Mouse (Mus musculus): ENCODE data around the gene Zg16. TPM values are rescaled to one million over a fixed set of nuclear protein-coding genes. Genes with fewer than 3 reads are reported as not detected.
A peak's percentile ranks its signal among the peaks of the same experiment; 100 is the strongest.
"Not testable (repeated sequence)": the region's sequence is repeated elsewhere in the genome, so short reads cannot be mapped to it uniquely, and the experiment has no call there.

Gene Zg16
- polyA plus RNA-seq, 1 experiment from 2014 or later, result not detected

DNA sequence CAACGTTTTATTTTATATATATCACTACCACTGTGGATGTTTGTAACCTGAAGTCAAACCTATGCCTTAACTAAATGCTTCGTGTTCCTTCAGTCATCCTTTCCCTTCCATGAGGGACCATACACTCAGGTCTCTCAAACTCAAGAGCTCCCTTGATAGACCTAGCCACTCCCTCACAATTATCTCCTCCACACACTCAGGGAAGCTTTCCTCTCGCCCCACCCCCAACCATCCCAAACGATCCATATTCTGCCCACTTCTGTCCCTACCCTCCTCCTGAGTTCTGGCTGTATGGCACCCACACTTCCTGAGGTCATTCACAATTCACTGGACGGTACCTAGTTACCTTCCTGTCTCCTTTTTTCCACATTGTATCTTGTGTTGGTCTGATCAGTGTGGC, 11.4 kb upstream of the Zg16 start:
- Histone ChIP-seq H3K4me2 (ENCODE audit: low read depth, low read length, severe bottlenecking) (no peak overlapping the region), H3K36me3 (ENCODE audit: control insufficient read depth, insufficient read depth, low read length) (no peaks in the 10 kb centered on the region), H3K4me1 (replicated peaks; ENCODE audit: control insufficient read depth, insufficient read depth, low read length) (no peaks in the 10 kb centered on the region), H3K9me3 (ENCODE audit: control insufficient read depth, low read length) (no peaks in the 10 kb centered on the region), H3K27ac (ENCODE audit: low read depth, low read length) (no peak overlapping the region), H3K9ac (ENCODE audit: low read length) (no peak overlapping the region), H3K27me3 (ENCODE audit: control insufficient read depth, insufficient read depth, low read length) (no peaks in the 10 kb centered on the region), H3K4me3 (ENCODE audit: low read depth, low read length) (no peak overlapping the region)
- WGBS, result 85% methylated on average over 5 of the region's 5 CpGs
- no peak for DNase-seq (ENCODE audit: low spot score)
- no peak for ATAC-seq (replicated peaks; ENCODE audit: low FRiP score)

DNA sequence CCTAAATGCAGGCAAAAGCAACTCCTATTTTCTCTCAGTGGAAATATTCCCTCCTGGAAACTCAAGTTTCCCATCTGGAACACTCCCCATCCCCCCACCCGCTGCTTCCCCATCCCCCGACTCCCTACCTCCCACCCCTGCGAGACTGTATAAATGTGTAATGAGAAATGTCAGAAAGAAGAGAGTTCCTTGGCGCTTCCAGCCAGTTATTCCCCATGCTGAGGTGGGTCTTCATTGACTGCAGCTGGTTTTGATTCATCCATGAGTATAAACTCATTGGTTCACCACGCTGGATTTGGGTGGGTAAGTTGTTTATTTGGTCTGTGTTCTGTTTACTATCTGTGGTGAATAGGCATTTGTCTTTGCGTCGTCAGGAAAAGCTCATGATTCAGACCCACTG, 9.3 kb upstream of the Zg16 start:
- Histone ChIP-seq H3K36me3 (ENCODE audit: control insufficient read depth, insufficient read depth, low read length) (no peaks in the 10 kb centered on the region), H3K9ac (ENCODE audit: low read length) (no peak overlapping the region), H3K27ac (ENCODE audit: low read depth, low read length) (no peak overlapping the region), H3K4me3 (ENCODE audit: low read depth, low read length) (no peak overlapping the region), H3K9me3 (ENCODE audit: control insufficient read depth, low read length) (no peaks in the 10 kb centered on the region), H3K4me2 (ENCODE audit: low read depth, low read length, severe bottlenecking) (no peak overlapping the region), H3K4me1 (replicated peaks; ENCODE audit: control insufficient read depth, insufficient read depth, low read length) (no peaks in the 10 kb centered on the region), H3K27me3 (ENCODE audit: control insufficient read depth, insufficient read depth, low read length) (no peaks in the 10 kb centered on the region)
- 80% methylated on average over 7 of the region's 7 CpGs for WGBS
- ATAC-seq (replicated peaks; ENCODE audit: low FRiP score), result no peak
- DNase-seq (ENCODE audit: low spot score), result no peak

DNA sequence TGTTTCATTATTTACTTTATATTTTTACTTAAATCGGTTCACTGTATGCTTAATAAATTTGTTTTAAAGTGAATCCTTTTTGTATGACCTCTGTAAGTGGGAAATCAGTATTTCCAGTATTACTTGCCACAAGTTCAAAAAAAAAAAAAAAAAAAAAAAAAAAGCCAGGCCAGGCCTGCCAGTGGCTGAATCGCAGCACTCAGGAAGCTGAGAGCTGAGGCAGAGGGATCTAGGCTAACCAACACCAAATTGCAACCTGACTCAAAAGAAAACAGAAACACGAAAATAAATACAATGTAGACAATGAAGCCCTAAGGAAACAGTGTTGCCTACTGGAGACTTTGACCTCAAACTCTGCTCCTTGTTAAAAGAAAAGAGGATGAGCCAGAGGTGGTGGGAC, 6.8 kb upstream of the Zg16 start:
- 86% methylated on average over 3 of the region's 3 CpGs for WGBS
- no peaks in the 10 kb centered on the region for H3K36me3 ChIP-seq (ENCODE audit: control insufficient read depth, insufficient read depth, low read length)
- no peak for ATAC-seq (replicated peaks; ENCODE audit: low FRiP score)
- DNase-seq (ENCODE audit: low spot score), result no peak
- H3K27ac ChIP-seq (ENCODE audit: low read depth, low read length), result no peak overlapping the region
- no peaks in the 10 kb centered on the region for H3K9me3 ChIP-seq (ENCODE audit: control insufficient read depth, low read length)
- no peaks in the 10 kb centered on the region for H3K27me3 ChIP-seq (ENCODE audit: control insufficient read depth, insufficient read depth, low read length)
- H3K4me1 ChIP-seq (replicated peaks; ENCODE audit: control insufficient read depth, insufficient read depth, low read length), result no peaks in the 10 kb centered on the region; the same call in 1 of the 2 replicates
- H3K9ac ChIP-seq (ENCODE audit: low read length), result no peak overlapping the region
- H3K4me3 ChIP-seq (ENCODE audit: low read depth, low read length), result no peak overlapping the region
- no peak overlapping the region for H3K4me2 ChIP-seq (ENCODE audit: low read depth, low read length, severe bottlenecking)

DNA sequence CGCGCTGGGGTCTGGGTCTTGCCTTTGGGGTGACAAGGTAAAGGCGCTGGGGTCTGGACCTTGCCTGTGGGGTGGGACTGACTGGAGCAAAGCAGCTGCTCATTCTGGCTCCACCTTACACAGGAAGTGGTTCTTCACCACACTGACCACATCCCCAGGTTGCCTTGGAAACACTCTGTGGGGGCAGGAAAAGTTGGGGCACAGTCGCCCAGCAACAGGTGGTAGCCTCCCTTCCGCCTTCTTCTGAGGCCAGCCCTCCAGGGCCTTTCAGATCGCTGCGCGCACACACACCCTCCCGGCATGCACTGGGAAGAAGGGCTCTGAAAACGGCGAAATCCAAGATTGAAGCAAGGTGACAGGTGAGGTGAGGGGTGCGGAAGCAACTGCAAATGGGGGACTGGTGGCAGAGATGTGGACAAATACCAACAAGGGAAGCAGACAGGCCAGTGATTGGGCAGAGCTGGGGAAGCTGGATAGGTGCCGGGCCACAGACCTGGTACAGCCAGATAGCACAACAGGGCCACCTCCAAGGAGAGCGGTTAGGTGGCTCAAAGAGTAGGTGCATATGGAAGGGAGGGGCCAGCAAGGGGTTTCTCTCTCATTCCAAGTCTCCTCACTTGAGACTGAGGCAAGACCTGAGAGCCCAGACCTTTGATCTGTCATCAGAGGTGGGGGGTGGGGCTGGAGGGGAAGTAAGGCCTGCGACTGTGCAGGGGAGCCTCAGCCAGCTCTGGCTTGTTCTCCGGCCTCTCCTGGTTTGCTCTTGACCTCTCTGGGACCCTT, 4.2 kb upstream of the Zg16 start, which contains the start of gene AI467606:
Gene AI467606 (plus strand): TSS at position 246 of the 783 bp plus-strand sequence.
- H3K27ac ChIP-seq (ENCODE audit: low read depth, low read length), result no peak within 1 kb of the TSS
- peak; percentile 55 for DNase-seq (ENCODE audit: low spot score)
- ATAC-seq (replicated peaks; ENCODE audit: low FRiP score), result no peak

DNA sequence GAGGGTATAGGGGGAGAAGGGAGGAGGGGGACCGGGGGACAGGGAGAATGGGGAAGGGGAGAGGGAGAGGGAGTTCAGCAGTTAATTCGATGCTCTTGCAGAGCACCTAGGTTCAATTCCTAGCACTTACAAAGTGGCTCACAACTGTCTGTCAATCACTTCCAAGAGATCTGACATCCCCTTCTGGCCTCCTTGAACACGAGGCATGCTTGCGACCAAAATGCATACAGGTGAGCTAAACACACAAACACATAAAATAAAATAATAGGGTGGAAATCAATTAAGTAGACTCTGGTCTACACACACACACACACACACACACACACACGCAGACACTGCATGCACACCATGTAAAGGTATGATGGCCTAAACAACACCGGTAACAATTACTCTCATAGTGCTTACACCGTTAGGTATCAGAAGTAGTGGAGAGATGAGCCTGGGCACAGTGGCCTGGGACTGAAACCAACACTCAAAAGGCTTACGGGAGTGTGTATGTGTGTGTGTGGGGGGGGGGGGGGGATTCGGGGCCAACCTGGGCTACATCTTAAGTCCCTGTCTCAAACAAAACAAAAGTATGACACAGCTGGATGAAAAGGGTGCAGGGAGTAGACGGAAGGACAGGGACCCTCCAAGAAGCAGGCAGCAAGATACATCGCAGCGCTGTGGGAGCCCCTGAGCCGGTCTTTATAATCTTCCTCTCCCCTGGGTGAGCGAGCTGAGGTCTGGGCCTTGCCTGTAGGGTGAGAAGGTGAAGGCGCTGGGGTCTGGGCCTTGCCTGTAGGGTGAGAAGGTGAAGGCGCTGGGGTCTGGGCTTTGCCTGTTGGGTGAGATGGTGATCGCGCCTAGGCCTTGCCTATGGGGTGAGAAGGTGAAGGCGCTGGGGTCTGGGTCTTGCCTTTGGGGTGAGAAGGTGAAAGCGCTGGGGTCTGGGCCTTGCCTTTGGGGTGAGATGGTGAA, 3.3 kb upstream of the Zg16 start:
- DNase-seq (ENCODE audit: low spot score) (no peak), ATAC-seq (replicated peaks; ENCODE audit: low FRiP score) (no peak)
- no peaks in the 10 kb centered on the region for H3K27me3 ChIP-seq (ENCODE audit: control insufficient read depth, insufficient read depth, low read length)
- no peaks in the 10 kb centered on the region; the same call in 1 of the 2 replicates for H3K4me1 ChIP-seq (replicated peaks; ENCODE audit: control insufficient read depth, insufficient read depth, low read length)
- H3K9me3 ChIP-seq (ENCODE audit: control insufficient read depth, low read length), result no peaks in the 10 kb centered on the region
- H3K9ac ChIP-seq (ENCODE audit: low read length), result no peak overlapping the region
- H3K36me3 ChIP-seq (ENCODE audit: control insufficient read depth, insufficient read depth, low read length), result no peaks in the 10 kb centered on the region
- no peak overlapping the region for H3K27ac ChIP-seq (ENCODE audit: low read depth, low read length)
- no peak overlapping the region for H3K4me3 ChIP-seq (ENCODE audit: low read depth, low read length)
- H3K4me2 ChIP-seq (ENCODE audit: low read depth, low read length, severe bottlenecking), result no peak overlapping the region
- whole genome bisulfite sequencing, result 87% methylated on average over 20 of the region's 20 CpGs

More for the DNA sequence above, 4.2 kb upstream of the Zg16 start, which contains the start of gene AI467606:
- Histone ChIP-seq H3K27me3 (ENCODE audit: control insufficient read depth, insufficient read depth, low read length) (no peaks in the 10 kb centered on the region), H3K4me2 (ENCODE audit: low read depth, low read length, severe bottlenecking) (no peak within 1 kb of the TSS), H3K4me3 (ENCODE audit: low read depth, low read length) (no peak within 1 kb of the TSS), H3K36me3 (ENCODE audit: control insufficient read depth, insufficient read depth, low read length) (no peaks in the 10 kb centered on the region), H3K4me1 (replicated peaks; ENCODE audit: control insufficient read depth, insufficient read depth, low read length) (no peaks in the 10 kb centered on the region; the same call in 1 of the 2 replicates), H3K9ac (ENCODE audit: low read length) (no peak within 1 kb of the TSS), H3K9me3 (ENCODE audit: control insufficient read depth, low read length) (no peaks in the 10 kb centered on the region)
- 80% methylated on average over 16 of the region's 16 CpGs for WGBS

DNA sequence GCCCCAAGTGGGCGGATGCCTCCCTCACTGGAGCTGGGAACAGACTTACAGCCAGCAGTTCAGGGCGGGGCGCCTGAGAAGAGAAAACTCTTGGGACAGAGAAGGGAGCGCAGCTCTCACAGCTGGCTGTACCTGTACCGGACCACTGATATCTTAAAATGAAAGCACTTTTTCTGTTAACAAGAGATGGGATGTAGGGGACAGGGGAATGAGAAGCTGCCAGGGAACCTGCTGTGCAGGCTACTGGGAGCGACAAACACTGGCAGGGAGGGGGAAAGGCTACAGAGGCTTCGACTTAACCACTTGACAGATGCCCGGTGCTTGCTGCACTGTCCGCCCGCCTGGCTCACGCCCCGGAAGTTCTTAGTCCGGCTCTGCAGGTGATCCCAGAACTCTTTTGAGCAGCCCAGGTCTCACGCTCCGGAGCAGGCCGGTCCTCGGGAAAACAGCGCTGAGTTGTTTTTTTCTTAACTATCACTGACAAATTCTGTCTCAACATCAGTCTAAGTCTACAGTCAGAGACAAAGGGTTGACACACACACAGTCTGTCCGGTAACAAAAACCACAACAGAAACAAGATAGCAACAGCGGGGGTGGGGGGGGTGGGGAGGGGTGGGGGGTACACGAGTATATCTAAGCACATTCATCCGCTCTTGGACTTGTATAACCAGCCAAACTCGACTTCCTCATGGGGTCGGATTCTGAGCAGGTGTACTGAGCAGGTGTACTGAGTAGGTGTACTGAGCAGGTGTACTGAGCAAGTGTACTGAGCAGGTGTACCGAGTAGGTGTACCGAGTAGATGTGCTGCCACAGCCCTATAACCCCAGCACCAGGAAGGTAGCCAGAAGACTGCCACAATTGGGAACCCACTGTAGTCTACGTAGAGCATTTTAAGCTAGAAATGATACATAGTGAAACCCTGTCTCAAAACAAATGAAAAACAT, 2.0 kb upstream of the Zg16 start:
- Histone ChIP-seq H3K27me3 (ENCODE audit: control insufficient read depth, insufficient read depth, low read length) (no peaks in the 10 kb centered on the region), H3K9ac (ENCODE audit: low read length) (peak overlapping the region; percentile 4; the same call in 1 of the 2 replicates), H3K9me3 (ENCODE audit: control insufficient read depth, low read length) (no peaks in the 10 kb centered on the region), H3K4me2 (ENCODE audit: low read depth, low read length, severe bottlenecking) (peak overlapping the region; percentile 39), H3K4me1 (replicated peaks; ENCODE audit: control insufficient read depth, insufficient read depth, low read length) (no peaks in the 10 kb centered on the region; the same call in 1 of the 2 replicates), H3K36me3 (ENCODE audit: control insufficient read depth, insufficient read depth, low read length) (no peaks in the 10 kb centered on the region), H3K27ac (ENCODE audit: low read depth, low read length) (no peak overlapping the region), H3K4me3 (ENCODE audit: low read depth, low read length) (peak overlapping the region; percentile 4; the same call in 1 of the 2 replicates)
- ATAC-seq (replicated peaks; ENCODE audit: low FRiP score), result no peak
- DNase-seq (ENCODE audit: low spot score), result peak; percentile 54
- 22% methylated on average over 27 of the region's 27 CpGs for WGBS

DNA sequence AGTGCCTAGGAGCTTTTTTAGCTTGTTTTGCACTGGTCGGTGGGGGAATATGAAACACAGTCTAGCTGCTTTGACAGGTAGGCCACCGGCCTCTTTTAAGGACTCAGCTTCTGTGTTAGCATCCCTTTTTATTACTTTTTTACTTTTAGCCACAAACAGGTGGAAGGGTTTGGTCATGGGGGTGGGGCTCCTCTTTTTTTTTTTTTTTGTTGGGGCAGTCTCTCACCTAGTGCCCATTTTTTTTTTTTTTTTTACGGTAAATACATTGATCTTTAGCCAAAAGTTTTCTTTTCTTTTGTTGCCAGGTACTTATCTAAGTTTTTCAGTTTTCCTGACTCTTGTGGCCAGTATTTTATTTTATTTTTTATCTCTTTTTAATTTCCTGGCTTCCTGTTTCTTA, 955 bp upstream of the Zg16 start:
- Histone ChIP-seq H3K4me3 (ENCODE audit: low read depth, low read length) (no peak overlapping the region), H3K4me2 (ENCODE audit: low read depth, low read length, severe bottlenecking) (no peak overlapping the region), H3K9ac (ENCODE audit: low read length) (no peak overlapping the region), H3K9me3 (ENCODE audit: control insufficient read depth, low read length) (no peaks in the 10 kb centered on the region), H3K36me3 (ENCODE audit: control insufficient read depth, insufficient read depth, low read length) (no peaks in the 10 kb centered on the region), H3K27me3 (ENCODE audit: control insufficient read depth, insufficient read depth, low read length) (no peaks in the 10 kb centered on the region), H3K27ac (ENCODE audit: low read depth, low read length) (no peak overlapping the region), H3K4me1 (replicated peaks; ENCODE audit: control insufficient read depth, insufficient read depth, low read length) (no peaks in the 10 kb centered on the region; the same call in 1 of the 2 replicates)
- WGBS, result 94% methylated on average over 3 of the region's 3 CpGs
- ATAC-seq (replicated peaks; ENCODE audit: low FRiP score), result no peak
- no peak for DNase-seq (ENCODE audit: low spot score)

DNA sequence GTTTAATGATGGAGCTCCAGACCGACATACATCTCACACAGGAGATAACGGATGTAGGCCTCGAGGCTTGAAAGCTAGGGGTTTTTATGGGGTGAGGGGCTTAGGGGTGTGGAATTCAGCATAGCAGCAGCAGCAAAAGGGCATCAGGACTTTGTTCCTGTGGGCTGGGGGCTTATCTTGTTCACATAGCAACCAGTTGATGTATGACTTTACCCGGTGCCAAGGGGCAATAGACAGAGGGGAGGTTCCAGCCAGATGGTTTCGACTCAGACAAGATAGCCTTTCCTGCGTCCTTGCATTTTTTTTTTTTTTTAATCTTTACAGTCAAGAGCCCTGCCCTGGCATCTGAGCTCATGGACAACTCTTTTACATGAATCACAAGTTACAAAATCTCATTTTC, 1.4 kb downstream of the Zg16 start:
- H3K9ac ChIP-seq (ENCODE audit: low read length); H3K4me3 ChIP-seq (ENCODE audit: low read depth, low read length); H3K9me3 ChIP-seq (ENCODE audit: control insufficient read depth, low read length); H3K4me2 ChIP-seq (ENCODE audit: low read depth, low read length, severe bottlenecking); H3K27me3 ChIP-seq (ENCODE audit: control insufficient read depth, insufficient read depth, low read length); H3K4me1 ChIP-seq (replicated peaks; ENCODE audit: control insufficient read depth, insufficient read depth, low read length); ATAC-seq (replicated peaks; ENCODE audit: low FRiP score); DNase-seq (ENCODE audit: low spot score); H3K36me3 ChIP-seq (ENCODE audit: control insufficient read depth, insufficient read depth, low read length); H3K27ac ChIP-seq (ENCODE audit: low read depth, low read length): not testable (repeated sequence)
- WGBS, result 87% methylated on average over 6 of the region's 6 CpGs

Measured in forebrain, embryonic 11.5 days (tissue).